Mouse (Mus musculus) olfactory bulb, adult 2 months (tissue): ENCODE measurements around the gene Il2ra. TPM values are rescaled to one million over a fixed set of nuclear protein-coding genes. Genes with fewer than 3 reads are reported as not detected.
"Not testable (repeated sequence)": the region's sequence is repeated elsewhere in the genome, so short reads cannot be mapped to it uniquely, and the experiment has no call there.

Experiments
- H3K27ac ChIP-seq: fragments of 200-500 bp; 2 replicates; pipeline ENCODE4 v1.5.1; 2012; ENCODE audit warnings: low read depth, low read length; ENCODE audit not compliant: insufficient read depth
- H3K4me1 ChIP-seq: fragments of 200-500 bp; 2 replicates; pipeline ENCODE4 v1.6.1; 2012; ENCODE audit warnings: low read length; ENCODE audit not compliant: control insufficient read depth, insufficient read depth
- H3K4me3 ChIP-seq: fragments of 200-500 bp; 2 replicates; pipeline ENCODE4 v1.5.1; 2012; ENCODE audit warnings: mild to moderate bottlenecking, low read depth, low read length, moderate library complexity; ENCODE audit not compliant: insufficient read depth
- CTCF ChIP-seq: fragments of 200-500 bp; IDR thresholded peaks from 2 replicates; pipeline ENCODE4 v1.5.1; 2012; ENCODE audit warnings: low read depth, mild to moderate bottlenecking, low read length, moderate library complexity; ENCODE audit not compliant: insufficient read depth
- POLR2A ChIP-seq: fragments of 200-500 bp; IDR thresholded peaks from 2 replicates; pipeline ENCODE4 v1.6.1; 2012; ENCODE audit warnings: mild to moderate bottlenecking, low read depth, low read length, moderate library complexity; ENCODE audit not compliant: insufficient read depth
- WGBS: fragments of 180-500 bp; shearing (Covaris S2); methylation state at CpG from one replicate; pipeline ENCODE4 v1.1.7; 2018; 5-methylcytosine and 5-hydroxymethylcytosine counted together
- polyA plus RNA-seq: library from polyadenylated mRNA; stranded (reverse); fragments of >200 nt; gene quantifications from 2 replicates; pipeline ENCODE4 v1.2.4, GENCODE M21; 2012; ENCODE audit warnings: low replicate concordance; ENCODE audit not compliant: missing spikeins, insufficient read depth, insufficient read length

Il2ra gene
- not detected in 2 replicates for polyA plus RNA-seq

DNA sequence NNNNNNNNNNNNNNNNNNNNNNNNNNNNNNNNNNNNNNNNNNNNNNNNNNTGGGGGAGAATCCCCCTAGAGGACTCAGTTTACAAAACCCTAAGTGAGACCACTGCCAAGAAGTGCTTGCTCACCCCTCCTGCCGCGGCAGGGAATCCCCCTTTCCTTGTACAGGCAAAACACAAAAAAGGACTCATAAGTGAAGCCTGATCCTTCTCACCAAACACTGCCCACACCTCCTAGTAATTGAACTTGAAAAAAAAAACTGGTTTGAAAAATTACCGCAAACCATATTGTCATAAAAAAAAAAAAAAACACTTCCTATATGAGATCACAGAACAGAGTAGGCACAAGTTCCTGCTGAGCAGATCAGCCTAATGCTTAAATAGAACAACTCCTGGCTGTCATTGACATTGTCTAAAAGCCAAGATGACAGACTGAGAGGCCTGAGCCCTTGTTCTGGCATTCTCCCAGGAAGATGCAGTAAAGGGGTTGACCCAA is at the start of gene Il2ra:
Gene Il2ra (plus strand): TSS at position 357 of the 491 bp plus-strand sequence.
- WGBS = 90% methylated on average over 3 of the region's 3 CpGs
- H3K27ac ChIP-seq = no peak within 1 kb of the TSS
- no peaks in the 10 kb centered on the region for H3K4me1 ChIP-seq
- TF ChIP-seq POLR2A = no peak
- TF ChIP-seq CTCF = no peak
- no peak within 1 kb of the TSS for H3K4me3 ChIP-seq

DNA sequence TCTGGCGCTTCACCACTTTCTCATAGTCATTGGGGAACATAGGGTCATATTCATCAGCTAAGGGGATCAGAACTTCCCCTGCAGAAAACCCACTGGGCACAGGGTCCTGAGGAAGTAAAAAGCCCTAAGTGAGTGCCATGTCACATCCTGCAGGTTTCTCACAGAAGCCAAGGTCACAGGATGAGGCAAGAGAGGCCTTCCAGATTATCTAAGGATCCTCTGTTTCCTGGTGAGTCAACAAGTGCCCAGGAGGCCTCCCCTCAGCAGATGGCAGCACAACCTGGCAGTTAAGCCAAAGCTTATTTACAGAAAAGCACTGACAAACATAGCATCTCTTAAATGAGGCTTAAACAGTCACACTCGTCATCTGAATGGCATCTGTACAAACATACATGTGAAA is 45.9 kb upstream of the Il2ra start:
- 76% methylated on average over 2 of the region's 2 CpGs for WGBS

DNA sequence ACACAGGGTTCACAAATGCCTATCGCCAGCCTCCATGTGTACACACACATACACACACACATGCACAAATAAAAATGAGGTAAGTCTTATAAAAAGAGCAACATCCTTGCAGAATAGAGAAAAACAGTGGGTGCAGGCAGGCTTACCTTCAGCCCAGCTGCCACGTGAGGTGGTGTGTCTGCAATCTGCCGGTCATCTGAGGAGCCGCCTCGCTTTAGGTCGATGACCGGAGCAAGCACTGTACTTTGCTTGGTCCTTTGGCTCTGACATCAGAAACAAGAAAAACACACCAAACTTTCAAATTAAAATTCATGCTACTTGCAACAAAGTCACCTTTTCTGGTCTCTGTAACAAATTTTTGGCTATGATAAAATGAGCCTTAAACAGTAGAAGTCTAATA is 44.7 kb upstream of the Il2ra start:
- TF ChIP-seq CTCF (no peak), POLR2A (no peak)
- peaks cover 3% of the 10 kb centered on the region; the same call in 1 of the 2 replicates for H3K4me1 ChIP-seq
- no peak overlapping the region for H3K4me3 ChIP-seq
- 93% methylated on average over 7 of the region's 7 CpGs for WGBS
- H3K27ac ChIP-seq = no peak overlapping the region

More for the DNA sequence above, 45.9 kb upstream of the Il2ra start:
- TF ChIP-seq POLR2A = no peak
- no peak for TF ChIP-seq CTCF
- no peak overlapping the region for H3K4me3 ChIP-seq
- peaks cover 3% of the 10 kb centered on the region; the same call in 1 of the 2 replicates for H3K4me1 ChIP-seq
- H3K27ac ChIP-seq = no peak overlapping the region

DNA sequence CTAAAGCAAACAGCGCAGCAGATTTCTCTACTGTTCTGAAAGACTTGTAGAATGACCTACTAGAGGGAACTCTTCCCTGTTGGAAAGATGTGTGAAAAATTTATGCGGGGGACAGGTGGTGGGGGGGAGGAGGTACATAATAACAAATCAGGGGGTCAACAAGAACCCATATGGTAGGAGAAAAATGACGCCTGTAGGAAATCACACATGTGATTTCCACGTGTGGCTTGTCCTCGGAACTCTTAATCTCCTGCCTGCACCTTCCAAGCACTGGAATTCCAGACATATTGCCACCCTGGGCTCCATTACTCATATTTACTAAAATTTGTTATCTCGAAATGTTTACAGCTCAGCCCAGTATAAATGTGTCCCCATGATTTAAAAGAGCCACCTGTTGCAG is 40.8 kb upstream of the Il2ra start:
- 85% methylated on average over 6 of the region's 6 CpGs for WGBS
- Histone ChIP-seq H3K4me1 (peaks cover 3% of the 10 kb centered on the region; the same call in 1 of the 2 replicates), H3K4me3 (no peak overlapping the region), H3K27ac (no peak overlapping the region)
- TF ChIP-seq CTCF (no peak), POLR2A (no peak)

DNA sequence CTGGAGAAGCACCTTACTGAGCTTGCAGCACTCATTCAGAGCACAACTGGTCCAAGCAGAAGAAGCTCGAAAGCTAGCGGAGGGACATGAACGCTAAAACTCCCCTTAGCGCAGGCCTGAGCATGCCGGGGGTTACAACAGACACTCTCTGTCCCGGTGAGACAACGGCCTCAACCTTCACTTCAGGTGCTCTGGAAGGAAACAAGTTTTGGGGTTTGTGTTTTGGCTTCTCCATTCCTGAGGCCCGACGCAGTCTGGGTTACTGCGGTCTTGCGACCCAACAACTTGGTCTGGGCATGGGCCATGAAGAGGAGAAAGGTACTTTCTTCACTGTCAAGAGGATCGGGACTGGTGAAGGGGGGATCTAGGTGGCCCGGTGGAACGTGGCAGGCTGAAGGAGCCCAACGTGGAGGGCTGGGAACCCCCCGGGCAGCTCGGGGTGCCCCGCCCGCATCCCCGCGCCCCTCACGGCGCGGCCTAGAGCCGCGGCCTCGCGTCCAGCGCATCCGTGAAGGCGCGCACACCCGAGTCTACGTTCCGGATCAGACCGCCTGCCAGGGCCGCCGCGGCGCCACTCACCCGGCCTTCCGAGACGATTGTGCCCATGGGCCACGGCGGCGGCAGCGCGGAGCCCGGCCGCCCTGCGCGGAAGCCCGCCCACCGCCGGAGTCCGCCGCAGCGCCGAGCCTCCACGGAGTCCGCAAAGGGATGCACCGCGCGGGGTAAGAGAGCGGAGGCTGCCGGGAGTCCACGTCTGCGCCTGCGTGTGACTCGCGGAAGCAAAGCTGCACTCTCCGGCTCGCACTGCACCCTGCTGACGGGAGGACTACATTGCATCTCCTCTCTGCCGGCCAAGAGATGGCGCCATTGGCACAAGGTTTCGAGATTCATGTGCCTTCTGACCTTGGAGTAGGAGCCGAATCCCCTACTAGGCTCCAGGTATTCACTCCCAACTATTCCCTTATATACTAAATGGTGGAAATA is 39.8 kb upstream of the Il2ra start:
- peak overlapping the region; percentile 78 for H3K4me3 ChIP-seq
- no peak overlapping the region for H3K27ac ChIP-seq
- peaks cover 3% of the 10 kb centered on the region; the same call in 1 of the 2 replicates for H3K4me1 ChIP-seq
- under 1% methylated on average over 78 of the region's 78 CpGs for WGBS
- TF ChIP-seq CTCF (peak; percentile 99), POLR2A (peak; percentile 82)

DNA sequence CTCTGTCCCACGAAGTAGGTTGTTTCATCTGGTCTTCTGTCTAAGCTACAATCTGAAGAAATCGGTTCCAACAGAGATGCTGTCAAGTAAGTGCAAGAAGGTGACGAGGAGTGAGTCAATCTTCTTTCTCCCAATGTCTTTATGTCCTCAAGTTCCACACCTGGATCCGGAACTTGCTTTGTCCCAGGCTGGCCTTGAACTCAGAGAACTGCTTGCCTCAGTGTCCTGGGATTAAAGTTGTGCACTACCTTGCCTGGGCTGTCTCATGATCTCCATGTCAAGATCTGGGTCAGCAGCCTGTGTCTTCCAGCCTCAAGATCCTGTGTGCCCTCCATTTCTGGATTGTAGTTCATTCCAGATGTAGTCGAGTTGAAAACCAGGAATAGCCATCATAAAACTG is 38.6 kb upstream of the Il2ra start, which contains the start of gene Rbm17:
Gene Rbm17 (minus strand): TSS at position 101 of the 400 bp plus-strand sequence.
- peak within 1 kb of the TSS; percentile 78 for H3K4me3 ChIP-seq
- H3K4me1 ChIP-seq = peaks cover 3% of the 10 kb centered on the region; the same call in 1 of the 2 replicates
- 90% methylated on average over 5 of the region's 5 CpGs for WGBS
- no peak within 1 kb of the TSS for H3K27ac ChIP-seq
- TF ChIP-seq CTCF (no peak), POLR2A (no peak)

DNA sequence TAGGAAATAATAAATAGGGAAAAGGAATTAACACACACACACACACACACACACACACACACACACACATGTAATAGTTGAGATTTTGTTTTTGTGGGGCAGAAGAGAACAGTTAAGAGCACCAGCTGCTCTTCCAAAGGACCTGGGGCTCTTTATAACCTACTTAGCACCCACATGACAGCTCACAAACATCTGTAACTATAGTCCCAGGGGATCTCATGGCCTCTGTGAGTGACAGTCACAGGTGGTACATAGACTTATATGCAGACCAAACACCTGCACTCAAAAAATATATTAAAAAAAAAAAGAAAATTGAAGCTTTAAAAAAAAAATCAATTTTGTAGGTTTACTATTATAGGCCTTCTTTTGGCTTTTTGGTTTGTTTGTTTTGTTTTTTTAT is 37.7 kb upstream of the Il2ra start:
- Histone ChIP-seq H3K4me1 (peaks cover 3% of the 10 kb centered on the region; the same call in 1 of the 2 replicates), H3K4me3 (no peak overlapping the region), H3K27ac (no peak overlapping the region)
- no peak for TF ChIP-seq POLR2A
- no peak for TF ChIP-seq CTCF

DNA sequence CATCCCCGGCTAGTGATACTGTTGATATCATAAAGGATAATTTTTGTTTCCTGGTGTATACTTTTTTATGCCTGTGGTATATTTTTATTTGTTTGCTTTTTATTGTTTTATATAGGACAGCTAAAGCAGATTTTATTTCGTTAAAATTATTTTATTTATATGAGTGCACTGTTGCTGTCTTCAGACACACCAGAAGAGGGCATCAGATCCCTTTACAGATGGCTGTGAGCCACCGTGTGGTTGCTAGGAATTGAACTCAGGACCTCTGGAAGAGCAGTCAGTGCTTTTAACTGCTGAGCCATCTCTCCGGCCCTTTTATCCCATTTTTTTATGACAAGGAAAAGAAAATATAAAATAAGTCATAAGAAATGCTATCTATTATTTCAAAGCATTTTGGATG is 35.9 kb upstream of the Il2ra start:
- not testable (repeated sequence) for H3K4me3 ChIP-seq, H3K4me1 ChIP-seq, H3K27ac ChIP-seq
- WGBS = 78% methylated on average over 4 of the region's 4 CpGs

DNA sequence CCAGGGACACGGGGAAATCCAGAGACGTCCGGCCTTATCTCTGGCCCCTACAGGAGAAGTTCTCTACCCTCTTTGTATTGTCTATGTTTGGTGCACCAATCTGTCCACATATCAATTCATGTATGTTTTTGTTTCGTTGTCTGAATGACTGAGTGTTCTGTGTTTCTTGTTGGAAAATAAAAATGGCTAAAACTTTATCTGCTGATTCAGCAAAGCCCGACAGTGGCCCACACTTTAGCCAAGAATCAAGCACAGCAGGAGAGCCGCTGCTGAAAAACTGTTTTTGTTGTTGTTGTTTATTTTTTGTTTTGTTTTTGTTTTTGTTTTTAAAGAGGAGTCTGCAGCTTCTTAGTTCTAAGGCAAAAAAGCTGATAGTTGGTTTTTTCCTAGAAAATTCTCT is 29.7 kb upstream of the Il2ra start:
- 90% methylated on average over 6 of the region's 6 CpGs for WGBS
- H3K4me3 ChIP-seq, H3K4me1 ChIP-seq, H3K27ac ChIP-seq: not testable (repeated sequence)
